Mouse (Mus musculus): Measurements from ENCODE around the gene Ngef.

The Ngef gene

GRCm38 (mm10) chr1:87565760-87566159 is 7.9 kb downstream of the Ngef start:
- no peak for DNase-seq (ENCODE audit: low spot score)

GRCm38 (mm10) chr1:87562967-87563366 is 10.7 kb downstream of the Ngef start:
- no peak for DNase-seq (ENCODE audit: low spot score)

GRCm38 (mm10) chr1:87553586-87553985 is 20.1 kb downstream of the Ngef start:
- no peak for DNase-seq (ENCODE audit: low spot score)

GRCm38 (mm10) chr1:87551008-87551407 is 22.7 kb downstream of the Ngef start:
- no peak for DNase-seq (ENCODE audit: low spot score)

GRCm38 (mm10) chr1:87541614-87542013 is 32.1 kb downstream of the Ngef start:
- DNase-seq (ENCODE audit: low spot score): no peak

GRCm38 (mm10) chr1:87537008-87537407 is 36.7 kb downstream of the Ngef start:
- DNase-seq (ENCODE audit: low spot score): no peak

- DNase-seq (ENCODE audit: low spot score): no peak
Observed at GRCm38 (mm10) chr1:87534118-87534517, 39.6 kb downstream of the Ngef start.

GRCm38 (mm10) chr1:87532346-87532745 is 41.3 kb downstream of the Ngef start:
- no peak for DNase-seq (ENCODE audit: low spot score)

- DNase-seq (ENCODE audit: low spot score): no peak
Observed at GRCm38 (mm10) chr1:87527191-87527590, 46.5 kb downstream of the Ngef start.

- DNase-seq (ENCODE audit: low spot score): no peak
Observed at GRCm38 (mm10) chr1:87525041-87525440, 48.6 kb downstream of the Ngef start.

GRCm38 (mm10) chr1:87521523-87521922 is 52.1 kb downstream of the Ngef start:
- DNase-seq (ENCODE audit: low spot score): no peak

GRCm38 (mm10) chr1:87520467-87520866 is 53.2 kb downstream of the Ngef start:
- DNase-seq (ENCODE audit: low spot score): no peak

- DNase-seq (ENCODE audit: low spot score): no peak
Observed at GRCm38 (mm10) chr1:87510845-87511244, 62.8 kb downstream of the Ngef start.

GRCm38 (mm10) chr1:87510166-87510691 is 63.4 kb downstream of the Ngef start:
- peak; percentile 29 for DNase-seq (ENCODE audit: low spot score)

GRCm38 (mm10) chr1:87509561-87510165 is 64.0 kb downstream of the Ngef start, which contains the start of gene Neu2:
Gene Neu2 (plus strand): TSS chr1:87509889.
- DNase-seq (ENCODE audit: low spot score): no peak

- DNase-seq (ENCODE audit: low spot score): no peak
Observed at GRCm38 (mm10) chr1:87508591-87509560, 64.8 kb downstream of the Ngef start.

- DNase-seq (ENCODE audit: low spot score): no peak
Observed at GRCm38 (mm10) chr1:87507857-87508256, 65.8 kb downstream of the Ngef start.

- no peak for DNase-seq (ENCODE audit: low spot score)
Observed at GRCm38 (mm10) chr1:87505524-87505923, 68.1 kb downstream of the Ngef start.

GRCm38 (mm10) chr1:87493542-87493941 is 80.1 kb downstream of the Ngef start:
- no peak for DNase-seq (ENCODE audit: low spot score)

GRCm38 (mm10) chr1:87492285-87492684 is 81.4 kb downstream of the Ngef start:
- no peak for DNase-seq (ENCODE audit: low spot score)

- no peak for DNase-seq (ENCODE audit: low spot score)
Observed at GRCm38 (mm10) chr1:87486386-87486785, 87.3 kb downstream of the Ngef start.

- no peak for DNase-seq (ENCODE audit: low spot score)
Observed at GRCm38 (mm10) chr1:87482546-87482945, 91.1 kb downstream of the Ngef start.

Measured in ovary, adult 18-20 months (tissue).